Mouse (Mus musculus): ENCODE results near the gene Ppip5k2. TPM values are rescaled to one million over a fixed set of nuclear protein-coding genes. Genes with fewer than 3 reads are reported as not detected.

Gene Ppip5k2
- polyA plus RNA-seq, 1 experiment from 2014 or later = 12.2 TPM

GRCm38 (mm10) chr1:97659405-97659804 lies 110.8 kb downstream of the Ppip5k2 start:
- no peak for DNase-seq
- peaks cover 18% of the 10 kb centered on the region for H3K36me3 ChIP-seq
- peaks cover 4% of the 10 kb centered on the region for H3K27me3 ChIP-seq
- no peaks in the 10 kb centered on the region for H3K9me3 ChIP-seq (replicated peaks)
- ATAC-seq (ENCODE audit: low read depth) = no peak
- peaks cover 62% of the 10 kb centered on the region for H3K4me1 ChIP-seq (replicated peaks)
- H3K9ac ChIP-seq = peak overlapping the region; percentile 98
- H3K4me2 ChIP-seq = peak overlapping the region; percentile 83
- peak overlapping the region; percentile 97 for H3K27ac ChIP-seq
- 28% methylated on average over 7 of the region's 7 CpGs for WGBS (ENCODE audit: insufficient replicate concordance)
- peak overlapping the region; percentile 94 for H3K4me3 ChIP-seq (replicated peaks)

- WGBS (ENCODE audit: insufficient replicate concordance) = 84% methylated on average over 2 of the region's 2 CpGs
These were observed 112.4 kb downstream of the Ppip5k2 start for GRCm38 (mm10) chr1:97657786-97658185.

GRCm38 (mm10) chr1:97657201-97657600 lies 113.0 kb downstream of the Ppip5k2 start:
- Histone ChIP-seq H3K36me3 (peaks cover 36% of the 10 kb centered on the region), H3K27me3 (no peaks in the 10 kb centered on the region), H3K27ac (peak overlapping the region; percentile 48; the same call in 1 of the 2 replicates), H3K4me3 (replicated peaks) (0 out of 2 replicates have a peak overlapping the region, but pooled peaks have one; percentile 5), H3K4me2 (peak overlapping the region; percentile 39), H3K4me1 (replicated peaks) (peaks cover 72% of the 10 kb centered on the region), H3K9me3 (replicated peaks) (no peaks in the 10 kb centered on the region), H3K9ac (0 out of 2 replicates have a peak overlapping the region, but pooled peaks have one; percentile 19)
- DNase-seq (no peak), ATAC-seq (ENCODE audit: low read depth) (no peak)
- 58% methylated on average over 2 of the region's 2 CpGs for WGBS (ENCODE audit: insufficient replicate concordance)

More at GRCm38 (mm10) chr1:97657786-97658185, 112.4 kb downstream of the Ppip5k2 start:
- Histone ChIP-seq H3K9ac (peak overlapping the region; percentile 60), H3K27me3 (no peaks in the 10 kb centered on the region; the same call in 1 of the 2 replicates), H3K4me2 (peak overlapping the region; percentile 83), H3K4me1 (replicated peaks) (peaks cover 73% of the 10 kb centered on the region), H3K27ac (peak overlapping the region; percentile 56), H3K36me3 (peaks cover 30% of the 10 kb centered on the region), H3K9me3 (replicated peaks) (no peaks in the 10 kb centered on the region), H3K4me3 (replicated peaks) (peak overlapping the region; percentile 94)
- DNase-seq (no peak), ATAC-seq (ENCODE audit: low read depth) (no peak)

Other genes starting within 250 kb of the Ppip5k2 start
- 40.9 and 51.1 TPM in 2 replicates for gene D1Ertd622e, start 108.3 kb downstream of the Ppip5k2 start, polyA plus RNA-seq (2015; fragmentation: Nextera tagmentation; extraction: Ambion mirVana)
- 13.6 and 15.7 TPM in 2 replicates for gene Gin1, start 239 bp downstream of the Ppip5k2 start, polyA plus RNA-seq (2015; fragmentation: Nextera tagmentation; extraction: Ambion mirVana)